Mouse (Mus musculus) kidney, embryonic 16.5 days (tissue): ENCODE measurements around the gene Apol7a. TPM values are rescaled to one million over a fixed set of nuclear protein-coding genes. Genes with fewer than 3 reads are reported as not detected.
A peak's percentile ranks its signal among the peaks of the same experiment; 100 is the strongest.

ENCODE experiments used
- ATAC-seq: fragments of 200-750 bp; cut with Nextera tagmentation; 2 replicates; pipeline ENCODE4 v1.8.0; 2017; ENCODE audit warnings: moderate TSS enrichment; ENCODE audit not compliant: low FRiP score, low TSS enrichment
- H3K27ac ChIP-seq: fragments of 300-500 bp; sonication (generic); 2 replicates; pipeline ENCODE4 v1.5.1; 2014; ENCODE audit warnings: low read length
- H3K27me3 ChIP-seq: fragments of 300-500 bp; sonication (generic); 2 replicates; pipeline ENCODE4 v1.6.1; 2014; ENCODE audit warnings: low read length, control low read depth, mixed read lengths; ENCODE audit not compliant: insufficient read depth
- H3K36me3 ChIP-seq: fragments of 300-500 bp; sonication (generic); 2 replicates; pipeline ENCODE4 v1.6.1; 2014; ENCODE audit warnings: low read length, control low read depth, mixed read lengths; ENCODE audit not compliant: insufficient read depth
- H3K4me1 ChIP-seq: fragments of 300-500 bp; sonication (generic); 2 replicates; pipeline ENCODE4 v1.6.1; 2014; ENCODE audit warnings: low read length, control low read depth, mixed read lengths; ENCODE audit not compliant: insufficient read depth
- H3K4me2 ChIP-seq: fragments of 300-500 bp; sonication (generic); replicated peaks from 2 replicates; pipeline ENCODE4 v1.6.1; 2014; ENCODE audit warnings: low read depth, low read length
- H3K4me3 ChIP-seq: fragments of 300-500 bp; sonication (generic); 2 replicates; pipeline ENCODE4 v1.5.1; 2014; ENCODE audit warnings: mild to moderate bottlenecking, low read length
- H3K9ac ChIP-seq: fragments of 300-500 bp; sonication (generic); replicated peaks from 2 replicates; pipeline ENCODE4 v1.6.1; 2014; ENCODE audit warnings: low read length
- H3K9me3 ChIP-seq: fragments of 300-500 bp; sonication (generic); 2 replicates; pipeline ENCODE4 v1.6.1; 2016; ENCODE audit warnings: low read length, control low read depth
- WGBS: fragments of 180-500 bp; shearing (Covaris S2); extraction: QIAGEN DNeasy Blood & Tissue Kit; methylation state at CpG from one replicate; pipeline ENCODE4 v1.1.7; 2014; 5-methylcytosine and 5-hydroxymethylcytosine counted together
- polyA plus RNA-seq: library from polyadenylated mRNA; unstranded; fragments of >200 nt; fragmentation: Nextera tagmentation; extraction: Ambion mirVana; gene quantifications from 2 replicates; pipeline ENCODE4 v1.2.1, GENCODE M21; 2015

Gene Apol7a
- polyA plus RNA-seq, 1 experiment from 2014 or later, result 0.19 TPM

GRCm38 (mm10) chr15:77338924-77339429 is 59.9 kb downstream of the Apol7a start:
- H3K9ac ChIP-seq, result no peak overlapping the region
- WGBS, result 21% methylated on average over 8 of the region's 8 CpGs
- no peak overlapping the region for H3K4me3 ChIP-seq
- H3K4me1 ChIP-seq, result peaks cover 37% of the 10 kb centered on the region
- no peak for ATAC-seq
- H3K4me2 ChIP-seq, result no peak overlapping the region
- peak overlapping the region; percentile 27 for H3K27ac ChIP-seq
- no peaks in the 10 kb centered on the region for H3K36me3 ChIP-seq
- H3K9me3 ChIP-seq, result no peaks in the 10 kb centered on the region
- H3K27me3 ChIP-seq, result no peaks in the 10 kb centered on the region

- H3K4me3 ChIP-seq, result no peak overlapping the region
- H3K9ac ChIP-seq, result no peak overlapping the region
- H3K27me3 ChIP-seq, result no peaks in the 10 kb centered on the region
- no peaks in the 10 kb centered on the region for H3K36me3 ChIP-seq
- H3K4me1 ChIP-seq, result peaks cover 32% of the 10 kb centered on the region
- peak overlapping the region; percentile 27 for H3K27ac ChIP-seq
- ATAC-seq, result 0 out of 2 replicates have a peak, but pooled peaks have one; percentile 5
- H3K9me3 ChIP-seq, result no peaks in the 10 kb centered on the region
- WGBS, result 44% methylated on average over 7 of the region's 7 CpGs
- no peak overlapping the region for H3K4me2 ChIP-seq
Observed at GRCm38 (mm10) chr15:77338451-77338850, 60.5 kb downstream of the Apol7a start.

Other genes starting within 250 kb of the Apol7a start
- 49.1 and 50.2 TPM in 2 replicates for gene Rbfox2, start 92.1 kb downstream of the Apol7a start, polyA plus RNA-seq
- gene Apol9a, start 12.0 kb upstream of the Apol7a start, polyA plus RNA-seq, result not detected in 2 replicates
- gene Apol7b, start 48.4 kb upstream of the Apol7a start, polyA plus RNA-seq, result 0.12 TPM in 1 of 2 replicates, not detected in the other
- not detected in 2 replicates for gene Apol10a, start 77.9 kb upstream of the Apol7a start, polyA plus RNA-seq
- not detected in 2 replicates for gene Apol11a, start 109.2 kb upstream of the Apol7a start, polyA plus RNA-seq
- not detected in 2 replicates for gene Apol7c, start 134.2 kb upstream of the Apol7a start, polyA plus RNA-seq
- gene 1700025B11Rik, start 162.8 kb upstream of the Apol7a start, polyA plus RNA-seq, result not detected in 2 replicates
- gene Apol10b, start 197.0 kb upstream of the Apol7a start, polyA plus RNA-seq, result 0.19 and 0.22 TPM in 2 replicates
- not detected in 2 replicates for gene Gm36245, start 200.1 kb upstream of the Apol7a start, polyA plus RNA-seq
- gene Apol11b, start 244.2 kb upstream of the Apol7a start, polyA plus RNA-seq, result 0.07 TPM in 1 of 2 replicates, not detected in the other